Mouse (Mus musculus): ENCODE results near the gene Efcab5.

DNA sequence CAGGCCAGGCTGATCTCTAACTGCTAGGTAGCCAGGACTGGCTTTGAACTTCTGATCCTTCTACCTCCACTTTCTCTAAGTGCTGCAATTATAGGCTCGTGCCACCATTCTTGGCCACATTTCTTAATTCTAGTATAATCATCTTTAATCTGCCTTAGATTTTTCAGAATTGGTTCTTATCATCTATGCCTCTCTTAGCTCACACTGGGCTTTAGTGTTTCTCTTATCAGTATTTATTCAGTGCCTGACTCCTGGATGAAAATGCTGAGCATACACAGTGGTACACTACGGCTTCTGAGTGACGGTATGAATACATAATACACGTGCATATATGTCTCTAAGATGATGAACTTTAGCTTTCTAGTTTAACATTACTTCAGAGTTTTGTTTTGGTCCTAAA, 119.9 kb downstream of the Efcab5 start:
- TF ChIP-seq CTCF (IDR thresholded peaks at IDR 0.05; ENCODE audit: low read depth, low read length), result no peak
- no peak for TF ChIP-seq POLR2A (IDR thresholded peaks at IDR 0.05; ENCODE audit: borderline replicate concordance, low read depth, low read length)
